Mouse (Mus musculus) liver, postnatal 0 days (tissue): ENCODE measurements at regions not wholly inside any gene's neighbourhood (a gene's known extent, or its start where the extent isn't known, plus 50 kb on each side); places are given as distances from the start of the nearest gene placed in this dataset.
A peak's percentile ranks its signal among the peaks of the same experiment; 100 is the strongest.

Experiments
- ATAC-seq: fragments of 200-750 bp; cut with Nextera tagmentation; 2 replicates; pipeline ENCODE4 v1.8.0; 2017; ENCODE audit warnings: mild to moderate bottlenecking, moderate library complexity
- DNase-seq: peaks from one replicate; pipeline ENCODE4 v3.0.0-alpha.2; 2016
- H3K27ac ChIP-seq: fragments of 300-500 bp; sonication (generic); 2 replicates; pipeline ENCODE4 v1.5.1; 2014; ENCODE audit warnings: antibody characterized with exemption, moderate library complexity, mild to moderate bottlenecking, low read depth
- H3K27me3 ChIP-seq: fragments of 300-500 bp; sonication (generic); 2 replicates; pipeline ENCODE4 v1.6.1; 2014; ENCODE audit warnings: low read length, control low read depth, mixed read lengths; ENCODE audit not compliant: insufficient read depth
- H3K36me3 ChIP-seq: fragments of 300-500 bp; sonication (generic); replicated peaks from 2 replicates; pipeline ENCODE4 v1.6.1; 2014; ENCODE audit warnings: mild to moderate bottlenecking, control low read depth, low read length, moderate library complexity, mixed read lengths; ENCODE audit not compliant: insufficient read depth
- H3K4me1 ChIP-seq: fragments of 300-500 bp; sonication (generic); 2 replicates; pipeline ENCODE4 v1.6.1; 2014; ENCODE audit warnings: antibody characterized with exemption, mild to moderate bottlenecking, control low read depth; ENCODE audit not compliant: insufficient read depth
- H3K4me2 ChIP-seq: fragments of 300-500 bp; sonication (generic); 2 replicates; pipeline ENCODE4 v1.6.1; 2014; ENCODE audit warnings: low read depth, mild to moderate bottlenecking, low read length, moderate library complexity, mixed read lengths
- H3K4me3 ChIP-seq: fragments of 300-500 bp; sonication (generic); 2 replicates; pipeline ENCODE4 v1.5.1; 2014; ENCODE audit warnings: low read depth, low read length
- H3K9ac ChIP-seq: fragments of 300-500 bp; sonication (generic); replicated peaks from 2 replicates; pipeline ENCODE4 v1.6.1; 2014; ENCODE audit warnings: mild to moderate bottlenecking, moderate library complexity
- H3K9me3 ChIP-seq: fragments of 300-500 bp; sonication (generic); 2 replicates; pipeline ENCODE4 v1.6.1; 2016; ENCODE audit warnings: mild to moderate bottlenecking, control low read depth, low read length, mixed read lengths
- CTCF ChIP-seq: sonication (generic); IDR thresholded peaks from 2 replicates; pipeline ENCODE4 v1.5.1; 2016; ENCODE audit warnings: antibody characterized with exemption, low read depth
- EP300 ChIP-seq: IDR thresholded peaks from 2 replicates; pipeline ENCODE4 v1.6.1; 2016; ENCODE audit warnings: antibody characterized with exemption, low read depth, mild to moderate bottlenecking
- WGBS: fragments of 180-500 bp; shearing (Covaris S2); extraction: QIAGEN DNeasy Blood & Tissue Kit; methylation state at CpG from one replicate; pipeline ENCODE4 v1.1.7; 2014; ENCODE audit not compliant: insufficient replicate concordance; 5-methylcytosine and 5-hydroxymethylcytosine counted together

- H3K4me3 ChIP-seq: no peak overlapping the region
- H3K9ac ChIP-seq: no peak overlapping the region
- ATAC-seq: no peak
- TF ChIP-seq CTCF: no peak
- no peaks in the 10 kb centered on the region for H3K9me3 ChIP-seq
- no peak overlapping the region for H3K27ac ChIP-seq
- no peak overlapping the region for H3K4me2 ChIP-seq
- WGBS: 81% methylated on average over 3 of the region's 3 CpGs
- DNase-seq: no peak
- H3K4me1 ChIP-seq: no peaks in the 10 kb centered on the region; the same call in 1 of the 2 replicates
- no peaks in the 10 kb centered on the region for H3K27me3 ChIP-seq
- no peaks in the 10 kb centered on the region for H3K36me3 ChIP-seq
These were observed 104.9 kb upstream of the Sgk1 start for GRCm38 (mm10) chr10:21777103-21777502.

GRCm38 (mm10) chr10:21783478-21783877 is 98.5 kb upstream of the Sgk1 start:
- Histone ChIP-seq H3K27me3 (no peaks in the 10 kb centered on the region), H3K9me3 (no peaks in the 10 kb centered on the region), H3K4me3 (no peak overlapping the region), H3K4me2 (no peak overlapping the region), H3K9ac (no peak overlapping the region), H3K27ac (no peak overlapping the region), H3K36me3 (no peaks in the 10 kb centered on the region), H3K4me1 (no peaks in the 10 kb centered on the region)
- no peak for TF ChIP-seq EP300
- no peak for TF ChIP-seq CTCF
- no peak for ATAC-seq
- WGBS: 70% methylated on average over 7 of the region's 7 CpGs
- no peak for DNase-seq

- H3K4me2 ChIP-seq: no peak overlapping the region
- ATAC-seq (no peak), DNase-seq (no peak)
- H3K36me3 ChIP-seq: no peaks in the 10 kb centered on the region
- H3K27me3 ChIP-seq: no peaks in the 10 kb centered on the region
- no peak overlapping the region for H3K27ac ChIP-seq
- H3K9me3 ChIP-seq: no peaks in the 10 kb centered on the region
- WGBS: 78% methylated on average over 4 of the region's 4 CpGs
- TF ChIP-seq EP300 (no peak), CTCF (no peak)
- no peak overlapping the region for H3K9ac ChIP-seq
- H3K4me1 ChIP-seq: no peaks in the 10 kb centered on the region
- H3K4me3 ChIP-seq: no peak overlapping the region
These were observed 96.9 kb upstream of the Sgk1 start for GRCm38 (mm10) chr10:21785110-21785509.

GRCm38 (mm10) chr10:21785785-21786184 is 96.2 kb upstream of the Sgk1 start:
- Histone ChIP-seq H3K4me1 (no peaks in the 10 kb centered on the region), H3K36me3 (no peaks in the 10 kb centered on the region), H3K9me3 (no peaks in the 10 kb centered on the region), H3K9ac (no peak overlapping the region), H3K4me2 (no peak overlapping the region), H3K27ac (no peak overlapping the region), H3K27me3 (no peaks in the 10 kb centered on the region), H3K4me3 (no peak overlapping the region)
- 71% methylated on average over 5 of the region's 5 CpGs for WGBS
- no peak for TF ChIP-seq CTCF
- TF ChIP-seq EP300: no peak
- ATAC-seq: no peak
- DNase-seq: no peak

GRCm38 (mm10) chr10:21789847-21790530 is 92.0 kb upstream of the Sgk1 start:
- DNase-seq: no peak
- no peak for ATAC-seq
- TF ChIP-seq CTCF (no peak), EP300 (no peak)

GRCm38 (mm10) chr10:21790991-21791390 is 91.0 kb upstream of the Sgk1 start:
- 54% methylated on average over 3 of the region's 3 CpGs for WGBS

More at GRCm38 (mm10) chr10:21789847-21790530, 92.0 kb upstream of the Sgk1 start:
- H3K4me3 ChIP-seq: no peak overlapping the region
- no peaks in the 10 kb centered on the region for H3K27me3 ChIP-seq
- no peaks in the 10 kb centered on the region for H3K36me3 ChIP-seq
- no peaks in the 10 kb centered on the region for H3K9me3 ChIP-seq
- no peak overlapping the region for H3K9ac ChIP-seq
- no peaks in the 10 kb centered on the region for H3K4me1 ChIP-seq
- peak overlapping the region; percentile 22; the same call in 1 of the 2 replicates for H3K4me2 ChIP-seq
- no peak overlapping the region for H3K27ac ChIP-seq
- 51% methylated on average over 17 of the region's 17 CpGs for WGBS

GRCm38 (mm10) chr10:21792431-21792830 is 89.6 kb upstream of the Sgk1 start:
- no peaks in the 10 kb centered on the region for H3K36me3 ChIP-seq
- no peak for TF ChIP-seq CTCF
- TF ChIP-seq EP300: no peak
- no peak overlapping the region for H3K27ac ChIP-seq
- no peak overlapping the region for H3K9ac ChIP-seq
- no peaks in the 10 kb centered on the region for H3K4me1 ChIP-seq
- WGBS: 57% methylated on average over 10 of the region's 10 CpGs
- H3K4me3 ChIP-seq: no peak overlapping the region
- H3K9me3 ChIP-seq: no peaks in the 10 kb centered on the region
- DNase-seq (no peak), ATAC-seq (no peak)
- no peaks in the 10 kb centered on the region for H3K27me3 ChIP-seq
- no peak overlapping the region for H3K4me2 ChIP-seq

More at GRCm38 (mm10) chr10:21790991-21791390, 91.0 kb upstream of the Sgk1 start:
- no peak for DNase-seq
- Histone ChIP-seq H3K9ac (no peak overlapping the region), H3K9me3 (no peaks in the 10 kb centered on the region), H3K27me3 (no peaks in the 10 kb centered on the region), H3K27ac (no peak overlapping the region), H3K4me2 (no peak overlapping the region), H3K4me3 (no peak overlapping the region), H3K36me3 (no peaks in the 10 kb centered on the region), H3K4me1 (no peaks in the 10 kb centered on the region)
- ATAC-seq: no peak
- no peak for TF ChIP-seq EP300
- no peak for TF ChIP-seq CTCF
